Mouse (Mus musculus): Measurements from ENCODE around the gene Gpsm1.
"Not testable (repeated sequence)": the region's sequence is repeated elsewhere in the genome, so short reads cannot be mapped to it uniquely, and the experiment has no call there.

Gpsm1 gene

GRCm38 (mm10) chr2:26364738-26365465 lies 49.6 kb downstream of the Gpsm1 start:
- no peak for DNase-seq (ENCODE audit: extremely low read depth, low read depth, low spot score)

GRCm38 (mm10) chr2:26367911-26368310 lies 52.6 kb downstream of the Gpsm1 start:
- DNase-seq (ENCODE audit: extremely low read depth, low read depth, low spot score): no peak

GRCm38 (mm10) chr2:26368572-26368971 lies 53.3 kb downstream of the Gpsm1 start:
- no peak for DNase-seq (ENCODE audit: extremely low read depth, low read depth, low spot score)

DNA sequence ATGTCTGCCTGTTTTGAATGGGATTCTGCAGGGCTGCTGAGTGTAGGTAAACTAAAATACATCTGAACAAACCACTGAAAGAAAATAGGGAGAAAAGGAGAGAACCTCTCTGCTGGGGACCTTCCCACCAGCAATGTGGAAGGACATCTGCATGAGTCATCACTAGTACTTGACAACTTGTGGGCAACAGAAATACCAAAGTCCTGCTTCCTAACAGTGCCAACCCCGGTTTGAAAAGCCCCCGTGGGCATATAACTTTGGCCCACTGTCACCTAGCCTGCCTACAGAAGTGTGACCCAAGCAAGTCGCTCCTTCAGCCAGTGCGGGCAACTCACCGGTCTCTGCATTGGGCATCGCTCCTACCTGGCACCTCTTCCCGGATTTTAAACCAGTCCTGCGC lies 57.1 kb downstream of the Gpsm1 start:
- no peak for DNase-seq (ENCODE audit: extremely low read depth, low read depth, low spot score)

GRCm38 (mm10) chr2:26380131-26380771 lies 64.9 kb downstream of the Gpsm1 start, which contains the start of gene Snapc4:
TSS of gene Snapc4 (minus strand) at chr2:26380653.
- no peak for DNase-seq (ENCODE audit: extremely low read depth, low read depth, low spot score)

DNA sequence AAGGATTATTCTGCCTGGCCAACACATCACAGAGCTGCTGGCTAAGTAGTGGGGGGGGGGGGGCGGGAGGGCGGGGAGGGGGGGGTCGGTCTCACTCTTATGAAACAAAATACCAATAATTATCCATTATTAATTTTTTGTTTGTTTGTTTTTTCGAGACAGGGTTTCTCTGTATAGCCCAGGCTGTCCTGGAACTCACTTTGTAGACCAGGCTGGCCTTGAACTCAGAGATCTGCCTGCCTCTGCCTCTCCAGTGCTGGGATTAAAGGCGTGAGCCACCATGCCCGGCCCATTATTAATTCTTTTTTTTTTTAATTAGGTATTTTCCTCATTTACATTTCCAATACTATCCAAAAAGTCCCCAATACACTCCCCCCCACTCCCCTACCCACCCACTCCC lies 65.6 kb downstream of the Gpsm1 start:
- not testable (repeated sequence) for DNase-seq (ENCODE audit: extremely low read depth, low read depth, low spot score)

- DNase-seq (ENCODE audit: extremely low read depth, low read depth, low spot score): no peak
Observed at GRCm38 (mm10) chr2:26387713-26388112, 72.4 kb downstream of the Gpsm1 start.

GRCm38 (mm10) chr2:26388682-26389153 lies 73.4 kb downstream of the Gpsm1 start:
- no peak for DNase-seq (ENCODE audit: extremely low read depth, low read depth, low spot score)

DNA sequence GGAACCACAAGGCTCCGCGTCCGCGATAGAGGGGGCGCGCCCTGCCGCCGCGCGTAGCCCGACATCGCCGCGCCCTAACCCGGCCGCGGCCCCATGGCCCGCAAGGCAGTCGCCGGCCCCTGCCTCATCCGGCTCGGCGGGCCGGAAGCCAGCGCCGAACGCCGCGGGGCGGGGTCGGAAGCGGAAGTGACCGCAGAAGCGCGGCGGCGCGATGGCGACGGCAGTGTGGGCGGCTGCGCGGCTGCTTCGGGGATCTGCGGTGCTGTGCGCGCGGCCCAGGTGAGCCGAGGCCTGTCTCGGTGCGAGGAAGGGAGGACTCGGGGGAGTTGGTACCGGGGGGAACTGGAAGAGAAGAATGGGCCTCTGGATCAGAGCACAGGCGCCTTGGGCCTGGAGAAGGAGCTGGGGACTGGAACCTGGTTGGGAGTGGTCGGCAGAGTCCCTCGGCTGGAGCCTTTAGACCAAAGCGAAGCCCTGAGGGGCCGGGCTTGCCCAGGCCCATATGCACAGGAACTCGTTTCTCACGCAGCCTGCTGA lies 73.9 kb downstream of the Gpsm1 start, which contains the start of the genes Entr1 and Pmpca:
Gene Entr1 (minus strand): TSS at position 163 of the 537 bp plus-strand sequence.
Gene Pmpca (plus strand): TSS at position 186 of the 537 bp plus-strand sequence.
- DNase-seq (ENCODE audit: extremely low read depth, low read depth, low spot score): no peak

GRCm38 (mm10) chr2:26390954-26391353 lies 75.6 kb downstream of the Gpsm1 start:
- no peak for DNase-seq (ENCODE audit: extremely low read depth, low read depth, low spot score)

DNA sequence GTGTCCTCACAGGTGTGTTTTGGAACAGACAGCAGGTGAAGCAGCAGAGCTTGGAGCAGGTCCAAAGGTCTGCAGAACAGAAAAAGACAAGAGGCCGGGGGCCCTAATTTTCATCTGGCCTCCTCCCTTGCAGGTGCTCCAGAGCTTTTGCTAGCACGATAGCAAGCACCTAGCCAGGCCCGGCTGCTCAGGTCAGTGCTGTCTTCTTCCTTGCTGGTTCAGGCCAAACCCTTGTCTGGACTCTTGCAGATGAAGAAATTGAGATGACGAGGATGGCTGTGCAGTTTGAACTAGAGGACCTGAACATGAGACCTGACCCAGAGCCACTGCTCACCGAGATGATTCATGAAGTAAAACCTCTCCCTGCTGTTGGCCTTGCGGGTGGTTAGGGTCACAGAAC lies 76.3 kb downstream of the Gpsm1 start:
- DNase-seq (ENCODE audit: extremely low read depth, low read depth, low spot score): no peak
